Mouse (Mus musculus) MEL (cell line): ENCODE results near the gene Irx3. TPM values are rescaled to one million over a fixed set of nuclear protein-coding genes. Genes with fewer than 3 reads are reported as not detected.

Experiments
- DNase-seq: peaks from one replicate; pipeline ENCODE4 v3.0.0; 2011; ENCODE audit warnings: low read depth, low spot score
- H3K27ac ChIP-seq: 2 replicates; pipeline ENCODE4 v1.5.1; 2012; ENCODE audit warnings: low read depth, mild to moderate bottlenecking, control low read depth, low read length, moderate library complexity; ENCODE audit not compliant: control insufficient read depth
- H3K27me3 ChIP-seq, 2 experiments: fragments of 150-350 bp in 1 of 2; sonication (generic) in 1 of 2; 2 replicates each; pipeline ENCODE4 v1.6.1; 2012; ENCODE audit warnings: low read length in 2 of 2, mild to moderate bottlenecking in 2 of 2, improper control_type of control experiment in 1 of 2, moderate library complexity in 1 of 2; ENCODE audit not compliant: insufficient read depth in 2 of 2, control insufficient read depth in 1 of 2
- H3K36me3 ChIP-seq, 2 experiments: 2 replicates each; pipeline ENCODE4 v1.6.1; 2012 to 2014; ENCODE audit warnings: low read length in 2 of 2, improper control_type of control experiment in 1 of 2, inconsistent platforms in 1 of 2, mild to moderate bottlenecking in 1 of 2; ENCODE audit not compliant: insufficient read depth in 2 of 2, control insufficient read depth in 1 of 2
- H3K4me1 ChIP-seq, 2 experiments: fragments of 150-350 bp in 1 of 2; sonication (generic) in 1 of 2; 2 replicates each; pipeline ENCODE4 v1.6.1; 2012; ENCODE audit warnings: low read length in 2 of 2, improper control_type of control experiment in 1 of 2, mild to moderate bottlenecking in 1 of 2; ENCODE audit not compliant: insufficient read depth in 2 of 2, control insufficient read depth in 1 of 2
- H3K4me3 ChIP-seq, 2 experiments: fragments of 150-350 bp in 1 of 2; sonication (generic) in 1 of 2; 2 replicates each; pipeline ENCODE4 v1.5.1; 2012; ENCODE audit warnings: low read depth in 2 of 2, low read length in 2 of 2, mild to moderate bottlenecking in 2 of 2, moderate library complexity in 2 of 2, control low read depth in 1 of 2, improper control_type of control experiment in 1 of 2; ENCODE audit not compliant: control insufficient read depth in 1 of 2, insufficient read depth in 1 of 2
- H3K79me2 ChIP-seq: 2 replicates; pipeline ENCODE4 v1.6.1; 2012; ENCODE audit warnings: mild to moderate bottlenecking, low read length, moderate library complexity; ENCODE audit not compliant: control insufficient read depth, poor library complexity, insufficient read depth
- H3K9ac ChIP-seq: 2 replicates; pipeline ENCODE4 v1.6.1; 2012; ENCODE audit warnings: low read depth, mild to moderate bottlenecking, control low read depth, low read length, moderate library complexity; ENCODE audit not compliant: control insufficient read depth, poor library complexity, severe bottlenecking
- H3K9me3 ChIP-seq: fragments of 150-350 bp; sonication (generic); replicated peaks from 2 replicates; pipeline ENCODE4 v1.6.1; 2012; ENCODE audit warnings: mild to moderate bottlenecking, low read length, improper control_type of control experiment, moderate library complexity; ENCODE audit not compliant: insufficient read depth
- BHLHE40 ChIP-seq: IDR thresholded peaks from 2 replicates; pipeline ENCODE4 v1.6.1; 2012; ENCODE audit warnings: low read depth, mild to moderate bottlenecking, inconsistent platforms, low read length, improper control_type of control experiment, borderline replicate concordance
- CHD1 ChIP-seq: IDR thresholded peaks from 2 replicates; pipeline ENCODE4 v1.6.1; 2012; ENCODE audit warnings: low read depth, mild to moderate bottlenecking, inconsistent platforms, low read length, improper control_type of control experiment
- CHD2 ChIP-seq: IDR thresholded peaks from 2 replicates; pipeline ENCODE4 v1.6.1; 2011; ENCODE audit warnings: low read length, improper control_type of control experiment
- CTCF ChIP-seq, 3 experiments: IDR thresholded peaks in 2 of 3; conservative IDR thresholded peaks in 1 of 3; 2 replicates each; pipeline ENCODE4 v1.5.1; 2011 to 2012; ENCODE audit warnings: low read length in 3 of 3, low read depth in 2 of 3, mild to moderate bottlenecking in 2 of 3, improper control_type of control experiment in 1 of 3, inconsistent platforms in 1 of 3, mixed read lengths in 1 of 3, moderate library complexity in 1 of 3; ENCODE audit not compliant: control insufficient read depth in 1 of 3, insufficient read depth in 1 of 3, poor library complexity in 1 of 3, severe bottlenecking in 1 of 3
- GABPA ChIP-seq: IDR thresholded peaks from 2 replicates; pipeline ENCODE4 v1.6.1; 2012; ENCODE audit warnings: low read depth, mild to moderate bottlenecking, inconsistent platforms, low read length, improper control_type of control experiment, moderate library complexity
- GATA1 ChIP-seq: IDR thresholded peaks from 2 replicates; pipeline ENCODE4 v1.6.1; 2011; ENCODE audit warnings: low read depth, low read length, improper control_type of control experiment
- MAFK ChIP-seq: IDR thresholded peaks from 2 replicates; pipeline ENCODE4 v1.6.1; 2011; ENCODE audit warnings: low read depth, mild to moderate bottlenecking, low read length, improper control_type of control experiment, borderline replicate concordance
- MAX ChIP-seq: IDR thresholded peaks from 2 replicates; pipeline ENCODE4 v1.6.1; 2011; ENCODE audit warnings: low read length, improper control_type of control experiment
- MEF2A ChIP-seq: IDR thresholded peaks from 2 replicates; pipeline ENCODE4 v1.6.1; 2014; ENCODE audit warnings: low read depth, mild to moderate bottlenecking, inconsistent platforms, low read length, improper control_type of control experiment; ENCODE audit not compliant: poor library complexity, insufficient replicate concordance, severe bottlenecking; ENCODE audit errors: extremely low read depth
- MXI1 ChIP-seq: IDR thresholded peaks from 2 replicates; pipeline ENCODE4 v1.6.1; 2011; ENCODE audit warnings: mild to moderate bottlenecking, low read depth, low read length, improper control_type of control experiment
- MYB ChIP-seq: IDR thresholded peaks from 2 replicates; pipeline ENCODE4 v1.6.1; 2011; ENCODE audit warnings: mild to moderate bottlenecking, low read depth, low read length, improper control_type of control experiment
- MYC ChIP-seq: IDR thresholded peaks from 2 replicates; pipeline ENCODE4 v1.6.1; 2011; ENCODE audit warnings: low read depth, mild to moderate bottlenecking, low read length, improper control_type of control experiment, moderate library complexity
- POLR2AphosphoS2 ChIP-seq: IDR thresholded peaks from 2 replicates; pipeline ENCODE4 v1.6.1; 2011; ENCODE audit warnings: low read length, improper control_type of control experiment
- POLR2AphosphoS5 ChIP-seq: IDR thresholded peaks from 2 replicates; pipeline ENCODE4 v1.6.1; 2012; ENCODE audit warnings: low read depth, borderline replicate concordance, mild to moderate bottlenecking, inconsistent platforms, low read length, moderate library complexity, mixed read lengths
- RAD21 ChIP-seq: IDR thresholded peaks from 2 replicates; pipeline ENCODE4 v1.6.1; 2011; ENCODE audit warnings: mild to moderate bottlenecking, low read depth, low read length, improper control_type of control experiment
- SMC3 ChIP-seq: IDR thresholded peaks from 2 replicates; pipeline ENCODE4 v1.6.1; 2011; ENCODE audit warnings: low read depth, low read length, improper control_type of control experiment
- TAL1 ChIP-seq: IDR thresholded peaks from 2 replicates; pipeline ENCODE4 v1.6.1; 2012; ENCODE audit warnings: mild to moderate bottlenecking, inconsistent platforms, low read length, moderate library complexity, mixed read lengths
- TBP ChIP-seq: IDR thresholded peaks from 2 replicates; pipeline ENCODE4 v1.8.0; 2011; ENCODE audit warnings: low read depth, low read length, improper control_type of control experiment
- TCF12 ChIP-seq: IDR thresholded peaks from 2 replicates; pipeline ENCODE4 v1.6.1; 2014; ENCODE audit warnings: low read depth, mild to moderate bottlenecking, inconsistent platforms, low read length, improper control_type of control experiment, moderate library complexity
- UBTF ChIP-seq: IDR thresholded peaks from 2 replicates; pipeline ENCODE4 v1.6.1; 2012; ENCODE audit warnings: low read depth, mild to moderate bottlenecking, inconsistent platforms, low read length, improper control_type of control experiment, moderate library complexity, borderline replicate concordance; ENCODE audit not compliant: insufficient read depth
- ZC3H11A ChIP-seq: IDR thresholded peaks from 2 replicates; pipeline ENCODE4 v1.6.1; 2012; ENCODE audit warnings: low read depth, mild to moderate bottlenecking, inconsistent platforms, low read length, improper control_type of control experiment
- ZKSCAN1 ChIP-seq: IDR thresholded peaks from 2 replicates; pipeline ENCODE4 v1.6.1; 2012; ENCODE audit warnings: low read depth, mild to moderate bottlenecking, inconsistent platforms, low read length, improper control_type of control experiment, moderate library complexity
- ZNF384 ChIP-seq: IDR thresholded peaks from 2 replicates; pipeline ENCODE4 v1.6.1; 2012; ENCODE audit warnings: low read depth, mild to moderate bottlenecking, inconsistent platforms, low read length, improper control_type of control experiment
- polyA plus RNA-seq, 2 experiments: library from polyadenylated mRNA; stranded (reverse) in 1 of 2; unstranded in 1 of 2; fragments of >175 nt in 1 of 2; fragments of >200 nt in 1 of 2; gene quantifications; 2 replicates each; pipeline versions ENCODE4 v1.2.1 to v1.2.4; 2012; ENCODE audit warnings: low replicate concordance in 2 of 2, low read depth in 1 of 2; ENCODE audit not compliant: insufficient read length in 2 of 2, insufficient read depth in 1 of 2, missing spikeins in 1 of 2
- total RNA-seq: library from RNA; depleted of rRNA; stranded (reverse); fragments of 300-350 nt; gene quantifications from 2 replicates; pipeline ENCODE4 v1.2.3, GENCODE M21; 2012

Irx3 gene
- total and polyA plus RNA-seq, 3 experiments: not detected

GRCm38 (mm10) chr8:91827661-91828060 lies 25.8 kb upstream of the Irx3 start:
- Histone ChIP-seq H3K27ac (no peak overlapping the region), H3K4me1 (no peaks in the 10 kb centered on the region), H3K79me2 (no peaks in the 10 kb centered on the region), H3K9ac (no peak overlapping the region), H3K9me3 (no peaks in the 10 kb centered on the region), H3K27me3 (no peaks in the 10 kb centered on the region), H3K36me3 (no peaks in the 10 kb centered on the region), H3K4me3 (no peak overlapping the region)
- no peak for DNase-seq
- TF ChIP-seq POLR2AphosphoS2 (no peak), MAFK (no peak), TCF12 (no peak), MXI1 (no peak), MAX (no peak), CHD1 (no peak), GATA1 (no peak), BHLHE40 (no peak), ZC3H11A (no peak), CTCF (IDR thresholded peaks at IDR 0.05 in 2 of 3, conservative IDR thresholded peaks at IDR 0.05 in 1 of 3; ENCODE audit: control insufficient read depth in 1 of 3, insufficient read depth in 1 of 3, low read depth in 2 of 3, low read length in 3 of 3, poor library complexity in 1 of 3, severe bottlenecking in 1 of 3) (no peak), RAD21 (no peak)

- no peaks in the 10 kb centered on the region for H3K4me1 ChIP-seq
- DNase-seq: no peak
- no peak overlapping the region for H3K9ac ChIP-seq
- H3K27ac ChIP-seq: no peak overlapping the region
- no peaks in the 10 kb centered on the region for H3K79me2 ChIP-seq
- H3K4me3 ChIP-seq: no peak overlapping the region
- no peaks in the 10 kb centered on the region for H3K36me3 ChIP-seq
- TF ChIP-seq MYC (no peak), CHD2 (no peak), TAL1 (no peak), MYB (no peak), TBP (no peak)
- TF ChIP-seq, all 39 proteins: peak for 0
- H3K9me3 ChIP-seq: no peaks in the 10 kb centered on the region
- no peaks in the 10 kb centered on the region for H3K27me3 ChIP-seq
Measured at GRCm38 (mm10) chr8:91827192-91827591, 25.3 kb upstream of the Irx3 start.

GRCm38 (mm10) chr8:91823357-91823756 lies 21.5 kb upstream of the Irx3 start:
- H3K9me3 ChIP-seq: no peaks in the 10 kb centered on the region
- H3K36me3 ChIP-seq: no peaks in the 10 kb centered on the region
- no peak overlapping the region for H3K27ac ChIP-seq
- H3K27me3 ChIP-seq: no peaks in the 10 kb centered on the region
- H3K9ac ChIP-seq: no peak overlapping the region
- H3K79me2 ChIP-seq: no peaks in the 10 kb centered on the region
- H3K4me1 ChIP-seq: no peaks in the 10 kb centered on the region
- TF ChIP-seq GABPA: no peak
- TF ChIP-seq GATA1: no peak
- no peak for TF ChIP-seq ZNF384
- no peak for TF ChIP-seq ZKSCAN1
- TF ChIP-seq RAD21: no peak
- no peak for TF ChIP-seq UBTF
- TF ChIP-seq CHD2: no peak
- TF ChIP-seq POLR2AphosphoS5: no peak
- TF ChIP-seq CHD1: no peak
- TF ChIP-seq SMC3: no peak
- TF ChIP-seq MEF2A: no peak
- no peak for TF ChIP-seq ZC3H11A
- TF ChIP-seq, all 39 proteins: peak for 0
- H3K4me3 ChIP-seq: no peak overlapping the region
- no peak for DNase-seq
